Mouse (Mus musculus): ENCODE measurements at regions not wholly inside any gene's neighbourhood (a gene's known extent, or its start where the extent isn't known, plus 50 kb on each side); places are given as distances from the start of the nearest gene placed in this dataset.
A peak's percentile ranks its signal among the peaks of the same experiment; 100 is the strongest.

DNA sequence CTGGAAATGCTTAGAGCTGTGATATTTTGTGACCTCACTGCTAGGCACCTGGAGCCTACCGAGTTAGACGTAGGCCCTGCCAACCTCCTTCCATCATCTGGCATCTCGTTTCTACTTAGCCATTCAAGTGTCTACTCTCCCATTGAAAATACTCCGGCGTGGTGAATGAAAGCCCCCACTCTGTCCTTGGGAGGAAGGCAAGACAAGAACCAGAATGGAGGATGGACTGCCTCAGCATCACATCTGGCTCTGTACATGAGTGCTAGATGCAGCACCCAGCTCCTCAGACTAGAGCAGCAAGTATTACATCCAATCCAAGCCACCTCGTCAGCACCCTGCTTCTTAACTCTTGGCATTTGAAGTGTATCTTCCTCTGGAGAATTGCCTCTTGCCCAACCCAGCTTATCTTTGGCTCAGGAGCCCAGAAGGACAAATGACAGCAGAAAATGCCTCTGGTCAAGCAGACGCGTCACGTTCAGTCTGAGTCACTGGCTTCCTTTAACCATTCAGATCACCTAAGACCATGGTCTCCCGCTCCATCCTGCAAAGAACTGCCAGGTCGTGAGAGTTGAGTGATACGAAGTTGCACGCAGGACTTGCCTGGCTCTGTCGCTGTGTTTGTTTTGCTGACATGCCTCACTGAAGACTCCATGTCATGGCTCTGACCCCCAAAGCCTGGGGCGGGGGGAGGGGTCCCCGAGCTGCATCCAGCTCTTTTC lies 132.3 kb downstream of the Tfap2a start:
- no peaks in the 10 kb centered on the region for H3K4me1 ChIP-seq
- H3K4me2 ChIP-seq, result peak overlapping the region; percentile 7; the same call in 1 of the 2 replicates
- no peak for ATAC-seq
- H3K27ac ChIP-seq, result no peak overlapping the region
- no peak overlapping the region for H3K4me3 ChIP-seq
- H3K9me3 ChIP-seq (replicated peaks), result no peaks in the 10 kb centered on the region
- no peaks in the 10 kb centered on the region for H3K36me3 ChIP-seq
- H3K27me3 ChIP-seq (replicated peaks), result no peaks in the 10 kb centered on the region; the same call in 1 of the 2 replicates
- WGBS (ENCODE audit: insufficient replicate concordance), result 55% methylated on average over 16 of the region's 16 CpGs
- H3K9ac ChIP-seq, result no peak overlapping the region

DNA sequence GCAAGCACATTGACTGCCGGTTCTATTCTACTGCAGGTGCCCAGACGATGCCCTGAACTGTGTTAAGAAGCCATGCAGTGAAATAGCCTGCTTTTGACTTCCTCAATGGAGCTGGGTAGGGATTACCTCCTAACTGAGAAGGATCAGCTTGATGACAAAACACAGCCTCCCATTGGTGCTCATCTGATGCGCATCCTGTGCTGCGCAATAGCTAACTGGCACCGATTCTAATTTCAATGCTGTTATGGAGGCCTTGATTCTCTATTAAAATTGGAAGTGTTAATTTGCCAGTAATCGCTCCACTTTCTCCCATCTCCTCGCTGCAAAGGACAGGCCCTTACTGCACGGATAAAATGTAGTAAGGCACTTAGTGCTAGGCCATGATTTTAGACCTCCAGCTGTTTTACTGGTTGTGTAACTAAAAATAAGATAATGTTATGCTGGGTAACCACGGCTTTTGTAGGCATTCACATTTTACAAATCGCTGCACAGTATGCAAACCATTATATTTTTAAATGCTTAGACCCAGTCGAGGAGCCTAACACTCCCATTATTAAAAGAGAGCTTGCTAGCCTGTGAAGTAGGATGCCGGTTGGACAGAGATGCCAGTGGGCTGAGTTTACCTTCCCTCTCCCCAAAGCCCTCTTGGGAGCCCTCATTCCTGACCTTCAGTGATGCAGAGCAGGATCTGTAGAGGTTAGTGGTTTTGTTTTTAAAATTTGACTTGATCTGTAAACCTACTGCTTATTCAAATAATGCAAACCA lies 163.0 kb downstream of the Tfap2a start:
- H3K27ac ChIP-seq, result no peak overlapping the region
- H3K4me1 ChIP-seq, result no peaks in the 10 kb centered on the region
- WGBS (ENCODE audit: insufficient replicate concordance), result 74% methylated on average over 12 of the region's 12 CpGs
- no peak overlapping the region for H3K4me3 ChIP-seq
- no peaks in the 10 kb centered on the region for H3K27me3 ChIP-seq (replicated peaks)
- no peaks in the 10 kb centered on the region for H3K9me3 ChIP-seq (replicated peaks)
- H3K36me3 ChIP-seq, result no peaks in the 10 kb centered on the region
- no peak overlapping the region for H3K4me2 ChIP-seq
- H3K9ac ChIP-seq, result no peak overlapping the region
- no peak for ATAC-seq

DNA sequence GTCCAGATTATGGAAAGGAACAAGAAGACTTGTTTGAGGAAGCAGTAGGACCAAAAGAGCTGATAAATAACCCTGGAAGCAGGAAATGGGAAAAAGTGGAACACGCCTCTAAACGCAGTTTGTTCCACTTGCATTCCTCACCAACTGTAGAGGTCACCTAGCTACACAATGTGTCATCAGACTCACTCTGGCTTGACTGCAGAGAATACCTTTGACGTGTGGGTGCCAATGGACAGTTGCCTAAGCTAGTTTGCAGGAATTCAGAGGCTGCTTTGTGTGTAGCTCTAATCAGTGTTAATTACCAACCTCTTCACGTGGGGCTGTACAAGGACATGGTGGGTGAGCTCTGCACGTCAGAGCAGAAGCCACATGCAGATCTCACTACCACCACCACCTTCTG lies 168.7 kb downstream of the Tfap2a start:
- Histone ChIP-seq H3K27ac (no peak overlapping the region), H3K9ac (no peak overlapping the region), H3K9me3 (replicated peaks) (no peaks in the 10 kb centered on the region), H3K27me3 (replicated peaks) (no peaks in the 10 kb centered on the region), H3K4me3 (no peak overlapping the region), H3K4me1 (no peaks in the 10 kb centered on the region), H3K36me3 (no peaks in the 10 kb centered on the region), H3K4me2 (no peak overlapping the region)
- no peak for ATAC-seq
- 65% methylated on average over 5 of the region's 5 CpGs for WGBS (ENCODE audit: insufficient replicate concordance)

DNA sequence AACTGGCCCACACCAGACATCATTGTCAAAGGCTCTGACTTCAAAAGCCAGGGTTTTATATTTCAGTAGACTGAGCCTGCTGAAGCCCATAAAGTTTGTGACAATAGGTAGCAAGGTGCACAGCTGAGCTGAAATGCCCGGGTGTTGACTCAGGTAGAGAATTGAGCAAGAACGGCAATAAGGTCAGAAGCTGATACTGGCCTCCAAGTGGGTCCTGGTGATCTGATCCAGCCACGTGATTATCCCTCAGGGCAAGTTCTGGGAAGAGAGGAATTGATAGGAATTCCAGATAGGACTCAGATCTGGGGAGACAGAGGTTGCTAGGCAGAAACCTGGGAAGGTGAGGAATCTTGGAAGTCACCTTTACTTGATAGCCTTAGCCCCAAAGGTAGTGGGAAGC lies 170.4 kb downstream of the Tfap2a start:
- Histone ChIP-seq H3K27me3 (replicated peaks) (no peaks in the 10 kb centered on the region), H3K4me3 (no peak overlapping the region), H3K27ac (no peak overlapping the region), H3K9me3 (replicated peaks) (no peaks in the 10 kb centered on the region), H3K36me3 (no peaks in the 10 kb centered on the region), H3K4me1 (no peaks in the 10 kb centered on the region), H3K4me2 (no peak overlapping the region), H3K9ac (no peak overlapping the region)
- WGBS (ENCODE audit: insufficient replicate concordance), result 48% methylated on average over 3 of the region's 3 CpGs
- no peak for ATAC-seq

DNA sequence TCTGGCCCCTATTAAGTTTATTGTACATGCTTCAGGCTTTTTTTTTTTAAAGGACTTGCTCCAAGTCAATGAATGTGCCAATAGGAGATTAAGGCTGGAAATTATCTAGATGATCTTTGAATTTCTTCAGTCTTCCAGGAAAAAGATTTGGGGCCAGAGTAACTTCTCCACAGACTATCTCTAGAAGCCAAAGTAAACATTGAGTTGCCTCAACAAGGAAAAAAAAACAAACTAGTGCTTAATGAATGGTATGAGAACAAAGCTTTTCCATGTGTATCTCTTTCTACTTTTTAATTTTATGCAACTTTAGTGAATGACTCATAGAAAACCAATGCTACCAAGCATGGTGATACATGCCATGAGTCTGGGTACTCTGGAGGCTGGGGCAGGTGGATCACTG lies 173.8 kb downstream of the Tfap2a start:
- no peaks in the 10 kb centered on the region for H3K36me3 ChIP-seq
- no peaks in the 10 kb centered on the region for H3K9me3 ChIP-seq (replicated peaks)
- H3K27ac ChIP-seq, result no peak overlapping the region
- no peaks in the 10 kb centered on the region for H3K27me3 ChIP-seq (replicated peaks)
- no peaks in the 10 kb centered on the region for H3K4me1 ChIP-seq
- ATAC-seq, result no peak
- no peak overlapping the region for H3K4me3 ChIP-seq
- no peak overlapping the region for H3K4me2 ChIP-seq
- H3K9ac ChIP-seq, result no peak overlapping the region

- Histone ChIP-seq H3K27ac (no peak overlapping the region), H3K4me2 (no peak overlapping the region), H3K9ac (no peak overlapping the region), H3K27me3 (replicated peaks) (no peaks in the 10 kb centered on the region), H3K9me3 (replicated peaks) (no peaks in the 10 kb centered on the region), H3K4me3 (no peak overlapping the region), H3K4me1 (no peaks in the 10 kb centered on the region), H3K36me3 (no peaks in the 10 kb centered on the region)
- ATAC-seq, result no peak
- 60% methylated on average over 7 of the region's 7 CpGs for WGBS (ENCODE audit: insufficient replicate concordance)
These were observed 183.8 kb downstream of the Tfap2a start for GRCm38 (mm10) chr13:40554368-40554767.

GRCm38 (mm10) chr13:40525501-40525900 lies 164.3 kb upstream of the Ofcc1 start:
- no peak for ATAC-seq
- Histone ChIP-seq H3K4me1 (no peaks in the 10 kb centered on the region), H3K4me2 (no peak overlapping the region), H3K4me3 (no peak overlapping the region), H3K27ac (no peak overlapping the region), H3K27me3 (replicated peaks) (no peaks in the 10 kb centered on the region), H3K9me3 (replicated peaks) (no peaks in the 10 kb centered on the region), H3K9ac (no peak overlapping the region), H3K36me3 (no peaks in the 10 kb centered on the region)

DNA sequence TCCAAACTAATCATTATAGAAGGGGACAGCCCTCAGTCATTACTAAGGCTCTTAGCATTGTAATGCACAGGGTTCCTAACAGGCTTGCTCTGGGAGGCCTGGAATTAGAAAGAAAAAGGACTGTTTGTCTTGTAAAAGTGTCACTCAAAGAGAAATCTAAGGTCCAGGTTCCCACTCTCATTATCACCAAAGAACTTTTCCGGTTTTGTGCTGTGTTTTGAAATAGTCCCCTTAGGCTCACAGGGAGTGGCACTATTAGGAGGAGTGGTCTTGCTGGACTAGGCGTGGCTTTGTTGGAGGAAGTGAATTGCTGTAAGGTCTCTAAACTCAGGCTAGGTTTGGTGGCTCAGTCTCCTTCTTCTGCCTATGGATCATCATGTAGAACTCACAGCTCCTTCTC lies 161.9 kb upstream of the Ofcc1 start:
- Histone ChIP-seq H3K4me3 (no peak overlapping the region), H3K9me3 (replicated peaks) (no peaks in the 10 kb centered on the region), H3K36me3 (no peaks in the 10 kb centered on the region), H3K9ac (no peak overlapping the region), H3K4me1 (no peaks in the 10 kb centered on the region), H3K4me2 (no peak overlapping the region), H3K27ac (no peak overlapping the region), H3K27me3 (replicated peaks) (no peaks in the 10 kb centered on the region)
- ATAC-seq, result no peak
- 46% methylated on average over 2 of the region's 2 CpGs for WGBS (ENCODE audit: insufficient replicate concordance)

DNA sequence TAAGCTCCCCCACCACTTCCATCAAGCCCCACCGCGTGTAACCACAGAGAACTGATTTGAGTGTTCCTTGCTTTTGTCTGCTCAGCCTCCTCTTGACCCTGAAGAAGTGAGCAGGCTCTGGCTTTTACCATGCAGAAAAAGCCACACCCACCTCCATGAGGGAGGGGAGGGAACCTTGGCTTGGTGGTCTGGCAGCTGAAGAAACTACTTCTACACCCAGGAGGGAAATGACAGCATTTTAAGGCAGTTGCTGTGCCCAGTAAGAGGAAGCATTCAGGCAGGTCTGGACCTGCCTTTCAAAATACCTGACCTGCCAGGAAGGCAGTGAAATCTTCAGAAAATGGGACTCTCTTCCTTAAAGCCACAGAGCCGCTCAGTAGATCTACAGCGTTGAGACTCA lies 156.9 kb upstream of the Ofcc1 start:
- no peak overlapping the region for H3K27ac ChIP-seq
- no peaks in the 10 kb centered on the region for H3K4me1 ChIP-seq

DNA sequence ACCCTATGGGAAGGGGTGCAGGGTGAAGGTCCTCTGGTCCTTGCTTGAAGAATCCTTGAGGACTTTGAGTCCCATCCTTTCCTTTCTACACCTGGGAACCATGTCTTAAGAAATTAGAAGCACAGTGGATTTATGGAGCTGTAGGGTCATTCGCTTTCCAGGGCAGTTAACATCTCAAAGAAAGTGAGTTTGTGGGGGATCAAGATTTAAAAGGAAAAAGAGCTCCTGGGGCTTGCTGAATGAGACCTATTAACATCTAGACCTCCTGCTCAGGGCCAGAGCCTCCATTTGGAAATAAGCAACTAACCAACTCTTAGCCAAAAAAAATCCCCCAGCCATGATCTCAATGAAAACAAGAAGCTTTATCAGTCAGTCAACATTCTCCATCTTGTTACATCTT lies 148.0 kb upstream of the Ofcc1 start:
- ATAC-seq, result no peak
- no peak overlapping the region for H3K27ac ChIP-seq
- no peak overlapping the region for H3K9ac ChIP-seq
- no peak overlapping the region for H3K4me3 ChIP-seq
- H3K4me1 ChIP-seq, result no peaks in the 10 kb centered on the region
- H3K36me3 ChIP-seq, result no peaks in the 10 kb centered on the region
- H3K9me3 ChIP-seq (replicated peaks), result no peaks in the 10 kb centered on the region
- WGBS (ENCODE audit: insufficient replicate concordance), result 29% methylated on average over 1 of the region's 1 CpGs
- no peaks in the 10 kb centered on the region for H3K27me3 ChIP-seq (replicated peaks)
- no peak overlapping the region for H3K4me2 ChIP-seq

More for the DNA sequence above, 156.9 kb upstream of the Ofcc1 start:
- Histone ChIP-seq H3K9me3 (replicated peaks) (no peaks in the 10 kb centered on the region), H3K4me3 (no peak overlapping the region), H3K27me3 (replicated peaks) (no peaks in the 10 kb centered on the region), H3K36me3 (no peaks in the 10 kb centered on the region), H3K9ac (no peak overlapping the region), H3K4me2 (no peak overlapping the region)
- WGBS (ENCODE audit: insufficient replicate concordance), result 33% methylated on average over 4 of the region's 4 CpGs
- ATAC-seq, result no peak

GRCm38 (mm10) chr13:40480830-40481229 lies 119.6 kb upstream of the Ofcc1 start:
- ATAC-seq, result no peak
- H3K4me2 ChIP-seq, result no peak overlapping the region

DNA sequence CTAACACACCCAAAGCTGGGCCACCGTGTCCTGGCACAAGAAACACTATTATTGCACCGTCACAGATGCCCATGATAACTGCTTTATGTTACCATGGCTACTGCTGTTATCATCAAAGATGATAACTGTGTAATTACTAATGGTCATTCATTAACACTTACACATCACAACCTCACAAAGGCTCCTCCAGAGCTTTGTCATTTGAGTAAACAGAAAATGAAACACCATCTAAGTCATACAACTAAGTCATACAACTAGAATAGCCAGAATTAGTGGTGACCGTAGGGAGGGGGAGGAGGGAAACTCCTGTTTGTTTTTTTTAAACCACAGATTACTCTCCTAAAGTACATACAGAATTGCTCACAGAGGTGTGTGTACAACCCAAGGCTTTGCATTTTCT lies 111.4 kb upstream of the Ofcc1 start:
- 61% methylated on average over 3 of the region's 3 CpGs for WGBS (ENCODE audit: insufficient replicate concordance)
- no peaks in the 10 kb centered on the region for H3K36me3 ChIP-seq

More at GRCm38 (mm10) chr13:40480830-40481229, 119.6 kb upstream of the Ofcc1 start:
- no peaks in the 10 kb centered on the region for H3K9me3 ChIP-seq (replicated peaks)
- no peak overlapping the region for H3K4me3 ChIP-seq
- no peaks in the 10 kb centered on the region for H3K4me1 ChIP-seq
- 50% methylated on average over 7 of the region's 7 CpGs for WGBS (ENCODE audit: insufficient replicate concordance)
- no peak overlapping the region for H3K9ac ChIP-seq
- H3K27ac ChIP-seq, result no peak overlapping the region
- no peaks in the 10 kb centered on the region for H3K27me3 ChIP-seq (replicated peaks)
- no peaks in the 10 kb centered on the region for H3K36me3 ChIP-seq

More for the DNA sequence above, 111.4 kb upstream of the Ofcc1 start:
- no peak overlapping the region for H3K9ac ChIP-seq
- H3K4me1 ChIP-seq, result no peaks in the 10 kb centered on the region
- H3K4me2 ChIP-seq, result no peak overlapping the region
- no peak for ATAC-seq
- no peaks in the 10 kb centered on the region for H3K9me3 ChIP-seq (replicated peaks)
- H3K27ac ChIP-seq, result no peak overlapping the region
- no peaks in the 10 kb centered on the region for H3K27me3 ChIP-seq (replicated peaks)
- no peak overlapping the region for H3K4me3 ChIP-seq

Data from liver, embryonic 12.5 days (tissue).